Mouse (Mus musculus): Measurements from ENCODE around the gene Ifrd1. TPM values are rescaled to one million over a fixed set of nuclear protein-coding genes. Genes with fewer than 3 reads are reported as not detected.
"Not testable (repeated sequence)": the region's sequence is repeated elsewhere in the genome, so short reads cannot be mapped to it uniquely, and the experiment has no call there.

Gene Ifrd1
- total RNA-seq (2021), result 10 to 100 TPM; 91.8 to 95.7 TPM
- long read RNA-seq, transcript Ifrd1-201 (12 exons, 3,378 nt), result major isoform, 44 of 47 reads
- long read RNA-seq, partial matches to known transcripts, result 0 of 47 reads
- long read RNA-seq, other reads (novel, unspliced or antisense), result 3 of 47 reads

DNA sequence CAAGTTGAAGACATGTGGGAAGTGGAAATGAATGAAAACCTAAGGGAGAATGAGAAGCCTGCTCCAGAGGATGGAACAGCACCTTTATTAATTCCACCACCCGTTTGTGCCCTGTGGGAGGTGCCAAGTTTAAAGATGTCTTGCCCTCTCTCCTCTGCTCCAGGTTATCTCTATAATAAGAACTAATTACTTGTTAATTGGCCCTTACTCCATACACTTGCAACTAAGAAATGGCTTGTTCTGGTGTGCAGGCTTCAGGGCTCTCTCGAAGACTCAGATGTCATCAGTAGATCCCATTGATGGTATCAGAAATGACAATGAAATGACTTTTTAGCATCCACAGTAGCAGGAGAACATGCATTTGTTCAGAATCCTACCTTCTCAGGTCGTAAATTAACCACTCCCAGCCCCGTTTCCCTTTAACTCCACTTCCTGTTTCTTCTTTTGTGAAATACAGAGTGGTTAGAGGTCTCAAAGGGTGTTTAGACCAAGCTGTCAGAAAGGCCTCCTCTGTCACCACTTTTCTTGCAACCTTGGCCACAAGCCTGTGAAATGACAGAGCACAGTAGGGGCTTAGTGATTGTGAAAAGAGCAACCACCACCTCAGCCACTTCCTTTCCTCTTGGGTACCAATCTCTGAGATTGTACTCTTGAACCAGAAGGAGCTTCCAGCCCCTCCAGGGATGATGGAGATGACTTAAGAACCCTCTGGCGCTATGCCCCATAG is at the start of gene Ifrd1:
Gene Ifrd1 (minus strand): TSS at position 51 of the 727 bp plus-strand sequence.
- no peak for DNase-seq (ENCODE audit: low spot score in 2 of 2)

DNA sequence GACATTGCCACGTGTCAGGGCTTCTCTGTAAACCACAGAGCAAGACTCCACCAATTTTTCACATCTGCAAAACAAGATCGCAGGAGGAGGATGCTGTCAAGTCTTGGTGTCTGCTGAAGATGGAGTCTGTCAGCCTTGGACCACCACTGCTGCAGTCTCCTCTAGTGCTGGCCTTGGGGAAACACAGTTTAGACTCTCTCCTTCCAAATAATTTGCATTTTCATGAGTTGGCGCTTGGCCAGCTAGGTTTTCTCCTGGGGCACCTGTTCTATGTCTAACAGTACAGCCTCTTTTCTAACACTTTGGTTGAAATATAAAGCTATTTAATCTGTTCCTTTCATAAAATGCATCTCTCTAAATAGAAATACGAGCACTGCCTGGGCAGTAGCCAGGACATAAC is 38.2 kb upstream of the Ifrd1 start:
- DNase-seq (ENCODE audit: low spot score in 2 of 2), result no peak

DNA sequence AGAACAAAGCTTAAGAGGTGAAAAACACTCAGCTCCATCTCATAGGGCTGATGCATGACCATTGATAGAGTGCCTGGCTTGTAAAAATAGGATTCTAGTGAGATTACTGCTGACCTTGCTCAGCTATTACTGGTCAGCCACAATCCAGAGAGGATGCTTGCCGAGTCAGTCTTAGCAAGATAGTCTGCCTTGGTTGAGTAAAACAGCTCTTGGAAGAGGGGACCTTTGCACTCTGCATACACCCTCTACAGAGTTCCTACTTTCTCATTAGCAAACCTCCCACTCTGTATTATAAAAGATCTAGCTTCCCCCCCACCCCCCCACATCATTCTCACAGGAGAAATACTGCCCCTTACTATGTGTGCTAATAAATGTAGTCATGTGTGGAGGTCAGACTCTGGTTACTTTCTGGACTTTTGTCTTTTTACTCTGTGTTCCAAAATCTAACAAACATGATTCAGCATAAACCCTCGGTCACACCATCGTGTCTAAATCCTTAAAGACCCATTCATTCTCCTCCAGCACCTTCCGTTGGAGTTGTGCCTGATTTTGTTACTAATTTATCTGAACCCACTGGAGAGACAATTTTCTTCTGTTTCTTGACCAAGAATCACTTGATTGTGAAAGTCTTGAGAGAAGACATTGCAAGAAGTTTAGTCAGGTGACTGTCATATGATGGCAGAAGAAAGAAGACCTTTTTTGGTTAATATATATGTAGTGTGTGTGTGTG is 32.5 kb upstream of the Ifrd1 start:
- DNase-seq (ENCODE audit: low spot score in 2 of 2), result no peak

DNA sequence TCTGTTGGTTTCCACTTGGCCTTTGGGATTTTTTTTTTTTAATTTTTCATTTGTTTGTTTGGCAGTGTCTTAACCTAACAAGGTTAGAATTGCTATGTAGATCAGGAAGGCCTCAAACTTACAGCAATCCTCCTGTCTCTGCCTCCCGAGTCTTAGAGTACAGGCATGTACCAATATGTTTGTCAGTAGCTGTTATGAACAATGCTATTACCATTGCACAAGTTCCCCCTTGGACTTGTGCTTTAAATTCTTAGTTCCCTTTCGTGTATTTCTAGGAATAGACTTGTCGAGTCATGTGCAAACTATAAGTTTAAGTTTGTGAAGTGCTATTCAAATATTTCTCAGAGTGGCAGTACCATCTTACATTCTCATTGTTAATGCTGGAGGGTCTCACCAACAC is 29.3 kb upstream of the Ifrd1 start:
- DNase-seq (ENCODE audit: low spot score in 2 of 2), result no peak

DNA sequence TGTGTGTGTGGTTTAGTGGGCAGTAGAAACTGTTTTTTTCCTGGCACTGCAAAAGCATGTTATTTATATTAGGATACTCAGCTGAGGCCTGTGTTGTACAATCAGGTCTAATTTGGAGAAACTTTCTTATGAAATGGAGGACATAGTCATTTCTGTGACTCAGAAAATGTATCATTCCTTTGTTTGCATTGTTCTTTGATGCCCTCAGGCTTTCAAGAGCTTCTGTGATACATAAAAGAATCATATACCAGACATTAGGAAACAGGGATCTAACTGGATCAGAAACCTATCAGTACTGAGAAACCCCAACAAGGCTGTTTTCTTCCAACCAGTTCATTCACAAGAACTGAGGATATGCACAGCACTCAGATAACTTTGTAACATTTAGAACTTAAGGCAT is 26.6 kb upstream of the Ifrd1 start:
- no peak for DNase-seq (ENCODE audit: low spot score in 2 of 2)

DNA sequence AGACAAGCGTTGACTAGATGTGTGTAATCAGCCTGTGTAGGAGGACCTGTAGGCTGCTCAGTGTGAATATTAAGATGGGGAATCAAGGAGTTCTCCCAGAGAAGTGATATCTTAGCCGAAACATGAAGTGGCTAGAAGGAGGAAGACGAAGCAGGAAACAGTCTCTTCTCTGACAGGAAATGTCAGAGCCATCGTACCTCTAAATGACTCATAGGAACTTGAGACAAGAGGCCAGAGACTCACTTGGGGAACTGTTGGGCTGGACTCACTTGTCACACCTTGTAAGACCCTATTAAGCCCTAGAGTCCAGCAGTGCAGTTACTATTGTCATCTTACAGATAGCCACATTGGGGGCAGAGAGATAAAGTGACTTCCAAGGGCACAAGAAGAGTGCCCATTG is 25.0 kb upstream of the Ifrd1 start:
- DNase-seq (ENCODE audit: low spot score in 2 of 2), result no peak

DNA sequence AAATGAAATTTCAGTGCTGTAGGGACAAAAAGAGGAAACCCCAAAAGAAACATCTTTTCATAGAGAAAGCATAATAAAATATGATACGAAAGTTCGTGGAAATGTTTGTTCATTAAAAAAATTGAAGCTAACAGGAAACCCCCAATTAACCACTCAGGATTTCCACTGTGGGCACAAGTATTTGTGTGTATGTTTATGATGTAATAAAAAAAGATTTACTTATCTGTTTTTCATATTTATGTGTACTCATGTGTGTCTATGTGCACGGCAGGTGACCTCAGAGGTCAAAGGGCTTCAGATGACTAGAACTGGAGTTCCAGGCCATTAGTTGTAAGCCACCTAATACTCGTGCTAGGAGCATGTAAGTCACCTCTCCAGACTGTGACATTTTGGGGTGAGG is 24.4 kb upstream of the Ifrd1 start:
- DNase-seq (ENCODE audit: low spot score in 2 of 2), result no peak

DNA sequence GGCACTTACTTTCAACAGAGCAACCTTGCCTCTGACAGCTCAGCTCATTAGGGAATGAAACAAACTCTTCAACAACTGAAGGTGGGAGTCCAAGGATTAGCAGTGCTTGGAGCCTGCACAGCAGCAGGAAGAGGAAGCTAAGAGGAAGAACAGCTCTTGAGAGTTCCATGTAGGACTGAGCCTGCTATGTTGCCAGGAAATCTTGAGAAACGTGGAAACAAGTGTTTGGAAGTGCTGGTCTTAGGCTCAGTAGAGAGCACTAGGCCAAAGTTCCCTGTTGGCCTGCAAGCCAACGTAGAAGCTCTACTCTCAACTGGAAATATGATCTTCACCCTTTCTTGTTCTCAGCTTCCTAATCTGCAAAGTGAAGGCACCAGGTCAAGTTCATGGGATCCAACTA is 20.0 kb upstream of the Ifrd1 start:
- DNase-seq (ENCODE audit: low spot score in 2 of 2), result no peak

DNA sequence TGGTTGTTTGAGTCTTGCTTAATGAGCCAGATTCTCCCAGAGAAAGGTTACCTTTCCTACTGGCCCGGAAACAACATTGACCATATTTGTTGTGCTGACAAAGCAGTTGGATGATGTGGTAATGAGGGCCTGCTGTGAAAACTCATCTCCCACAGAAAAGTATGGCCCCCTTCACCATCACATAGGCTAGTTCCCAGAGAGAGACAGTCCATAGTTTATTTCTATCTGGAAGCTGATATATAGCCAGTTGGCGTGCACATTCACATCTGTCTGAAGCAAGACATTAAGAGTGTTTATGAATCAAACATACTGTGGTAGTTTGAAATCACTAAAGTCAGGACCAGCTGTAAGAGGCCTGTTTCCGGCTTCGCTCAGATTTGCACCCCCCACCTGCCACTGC is 15.4 kb upstream of the Ifrd1 start:
- no peak for DNase-seq (ENCODE audit: low spot score in 2 of 2)

DNA sequence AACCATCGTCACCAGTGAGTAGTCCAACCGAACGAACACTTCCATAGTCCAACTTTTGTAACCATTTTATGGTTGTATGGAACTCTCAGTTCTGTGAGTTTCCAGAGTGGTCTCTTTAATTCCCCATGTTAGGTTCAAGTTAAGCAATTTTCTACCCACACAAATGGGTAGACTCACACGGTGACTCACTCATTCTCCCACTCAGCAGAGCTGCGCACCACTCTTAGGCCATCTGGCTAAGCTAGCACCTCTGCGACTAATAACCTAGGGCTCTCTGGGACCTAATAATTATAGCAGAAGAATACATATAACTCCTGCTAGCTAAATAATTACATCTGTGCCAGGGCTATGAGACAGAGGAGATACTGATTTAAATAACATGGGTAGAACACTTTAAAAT is 14.7 kb upstream of the Ifrd1 start:
- peak; percentile 57 to 82 for DNase-seq (ENCODE audit: low spot score in 2 of 2)

DNA sequence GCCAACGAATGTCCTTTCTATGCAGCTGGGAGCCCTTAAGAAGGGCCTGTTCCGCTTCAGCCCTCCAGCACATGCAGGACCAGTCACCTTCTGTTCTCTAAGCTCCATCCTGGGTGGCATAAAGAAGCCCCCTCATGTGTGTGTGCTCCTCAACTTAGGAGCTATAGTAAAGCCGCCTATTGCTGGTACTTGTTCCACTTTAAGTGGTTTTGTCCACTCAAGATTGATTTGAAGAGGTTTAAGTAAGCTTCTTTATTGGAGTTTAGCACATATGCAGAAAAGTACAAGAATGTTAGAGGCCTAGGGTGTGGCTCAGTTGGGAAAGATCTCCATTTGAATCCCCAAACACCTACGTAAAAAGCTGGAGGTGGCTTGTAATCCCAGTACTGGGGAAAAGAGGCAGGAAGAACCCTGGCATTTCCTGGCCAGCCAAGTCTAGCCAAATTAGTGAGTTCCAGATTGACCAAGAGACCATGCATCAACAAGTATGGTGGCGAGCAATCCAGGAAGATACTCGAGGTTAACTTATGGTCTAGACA is 10.2 kb upstream of the Ifrd1 start:
- DNase-seq (ENCODE audit: low spot score in 2 of 2), result no peak

DNA sequence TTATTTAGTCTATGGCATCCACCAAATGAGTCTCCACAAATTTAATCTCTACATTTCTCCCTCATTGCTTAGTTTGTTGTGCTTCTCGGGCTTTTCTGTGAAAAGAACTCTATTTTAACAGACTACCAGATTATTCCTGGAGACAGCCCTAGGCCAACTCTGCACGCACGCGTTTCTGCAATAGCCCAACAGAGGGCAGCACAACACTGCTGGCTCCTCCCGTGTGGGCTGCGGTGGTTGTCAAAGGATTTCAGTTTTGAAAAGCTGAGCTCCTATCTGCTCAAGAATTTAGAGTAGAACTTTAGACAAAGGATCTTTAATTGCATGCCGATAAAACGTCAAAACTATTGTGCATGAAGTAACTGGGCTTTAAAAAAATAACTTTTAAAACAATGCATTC is 8.9 kb upstream of the Ifrd1 start:
- DNase-seq (ENCODE audit: low spot score in 2 of 2), result peak; percentile 85 to 95

DNA sequence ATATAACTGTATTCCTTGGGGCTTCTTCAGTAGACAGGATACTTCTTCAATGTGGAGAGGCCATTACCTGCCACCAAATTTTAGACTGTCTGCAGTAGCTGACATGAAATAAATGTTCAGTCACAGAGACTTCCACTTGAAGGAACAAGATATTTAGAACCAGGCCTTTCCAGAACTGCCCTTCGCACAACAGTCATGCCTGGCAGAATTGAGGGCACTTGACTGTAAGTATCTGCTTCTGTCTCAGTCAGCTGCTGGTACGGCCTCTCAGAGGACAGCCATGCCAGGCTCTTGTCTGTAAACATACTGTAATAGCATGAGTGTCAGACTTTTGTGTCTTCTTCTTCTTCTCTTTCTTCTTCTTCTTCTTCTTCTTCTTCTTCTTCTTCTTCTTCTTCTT is 8.2 kb upstream of the Ifrd1 start:
- no peak for DNase-seq (ENCODE audit: low spot score in 2 of 2)

DNA sequence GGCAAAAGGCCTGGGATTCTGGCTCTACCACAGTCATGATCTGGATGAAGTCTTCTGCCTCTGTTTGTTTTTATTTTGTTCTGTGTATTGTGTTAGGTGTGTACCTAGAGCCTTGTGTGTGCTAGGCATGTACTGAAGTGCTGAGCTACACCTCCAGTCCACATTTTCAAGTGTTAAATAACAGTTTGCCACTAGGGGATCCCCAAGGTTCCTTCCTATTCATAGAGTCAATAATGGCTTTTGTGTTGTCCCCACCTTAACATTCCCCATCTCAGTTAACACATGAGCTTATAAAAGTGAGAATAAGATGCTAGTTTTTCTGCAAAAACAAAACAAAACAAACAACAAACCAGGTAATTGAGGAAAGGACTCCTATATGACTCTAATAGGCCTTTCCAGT is 7.7 kb upstream of the Ifrd1 start:
- no peak for DNase-seq (ENCODE audit: low spot score in 2 of 2)

DNA sequence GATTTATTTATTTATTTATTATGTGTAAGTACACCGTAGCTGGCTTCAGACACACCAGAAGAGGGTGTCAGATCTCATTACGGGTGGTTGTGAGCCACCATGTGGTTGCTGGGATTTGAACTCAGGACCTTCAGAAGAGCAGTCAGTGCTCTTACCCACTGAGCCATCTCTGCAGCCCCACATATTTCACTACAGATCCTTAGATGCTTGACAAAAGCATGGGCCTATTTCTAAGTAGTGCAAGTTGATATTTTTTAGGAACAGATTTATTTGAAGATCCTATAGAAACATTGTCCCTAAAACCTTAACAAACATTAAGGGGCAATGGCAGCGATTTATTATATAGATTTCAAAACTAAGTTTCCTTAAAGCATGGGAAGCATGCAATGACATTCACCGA is 7.0 kb upstream of the Ifrd1 start:
- DNase-seq (ENCODE audit: low spot score in 2 of 2), result not testable (repeated sequence)

DNA sequence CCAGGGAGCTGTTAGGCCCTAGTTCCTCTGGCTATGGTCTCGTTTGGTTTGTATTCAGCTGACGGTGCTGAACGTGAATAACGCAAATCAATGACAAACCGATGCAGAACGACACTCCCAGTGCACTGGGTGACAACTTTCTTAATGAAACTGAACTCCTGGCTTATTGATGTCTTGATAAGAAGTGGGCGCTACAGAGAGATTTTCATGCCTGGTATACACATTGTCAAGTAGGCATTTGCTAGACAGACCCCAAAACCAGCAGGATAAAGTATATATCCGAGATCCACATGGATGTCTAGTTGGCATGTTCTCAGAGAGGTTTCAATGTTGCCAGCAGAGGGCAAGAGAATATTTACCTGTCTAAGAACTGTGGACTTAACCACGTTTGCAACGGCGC is 6.4 kb upstream of the Ifrd1 start:
- no peak for DNase-seq (ENCODE audit: low spot score in 2 of 2)

DNA sequence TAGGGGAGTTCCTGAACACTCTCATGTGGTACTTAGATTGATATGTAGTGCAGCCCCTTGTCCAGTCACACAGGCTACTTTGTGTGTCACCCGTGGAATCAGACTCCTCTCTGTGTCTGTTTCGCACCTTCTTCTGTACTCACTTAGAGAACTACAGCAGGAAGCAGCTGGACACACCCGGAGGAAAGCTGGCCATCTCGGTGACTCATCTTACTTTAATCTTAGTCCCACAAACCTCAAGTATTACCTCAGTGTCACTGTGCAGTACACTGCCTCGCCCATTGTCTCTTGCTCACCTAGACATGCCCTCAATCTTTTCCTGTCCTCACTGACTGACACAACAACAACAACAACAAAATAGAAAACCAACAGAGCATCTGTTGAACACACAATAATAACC is 4.9 kb upstream of the Ifrd1 start:
- no peak for DNase-seq (ENCODE audit: low spot score in 2 of 2)

DNA sequence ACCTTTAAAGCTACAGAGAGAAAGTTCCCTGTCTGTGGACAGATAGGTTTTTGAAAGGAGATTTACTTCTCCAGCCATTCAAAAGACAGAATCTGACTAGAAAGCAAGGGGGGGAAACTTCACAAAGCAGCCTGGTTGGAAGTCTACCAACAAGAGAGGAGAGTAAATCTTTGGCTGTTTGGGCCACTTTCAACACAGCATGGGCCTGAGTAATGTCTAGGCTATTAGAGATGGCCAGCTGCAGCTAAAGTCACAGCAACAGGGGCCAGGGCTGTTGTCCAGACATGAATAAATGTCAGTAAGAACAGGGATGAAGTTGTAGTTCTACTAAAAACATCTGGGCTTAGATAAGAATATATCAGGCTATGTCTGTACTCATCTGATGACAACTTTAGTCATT is 2.0 kb upstream of the Ifrd1 start:
- no peak for DNase-seq (ENCODE audit: low spot score in 2 of 2)

DNA sequence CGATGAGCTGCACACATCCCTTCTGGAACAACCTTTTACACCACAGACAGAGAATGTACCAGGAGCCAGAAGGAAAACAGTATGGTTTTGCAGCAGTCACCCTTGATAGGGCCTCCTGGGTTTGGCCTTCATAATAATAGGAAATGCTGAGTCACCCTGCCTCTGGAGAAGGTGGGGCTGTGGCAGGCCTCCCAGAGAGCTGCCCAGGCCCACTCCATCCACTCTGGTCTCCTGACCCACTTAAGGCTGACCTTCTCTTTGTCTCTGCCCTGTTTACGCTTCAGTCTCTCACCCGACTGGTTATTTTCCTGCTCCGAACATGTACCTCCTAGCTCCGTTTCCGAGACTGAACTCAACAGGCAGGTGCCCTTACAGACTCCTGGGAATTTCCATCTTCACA is 328 bp downstream of the Ifrd1 start:
- DNase-seq (ENCODE audit: low spot score in 2 of 2), result no peak

DNA sequence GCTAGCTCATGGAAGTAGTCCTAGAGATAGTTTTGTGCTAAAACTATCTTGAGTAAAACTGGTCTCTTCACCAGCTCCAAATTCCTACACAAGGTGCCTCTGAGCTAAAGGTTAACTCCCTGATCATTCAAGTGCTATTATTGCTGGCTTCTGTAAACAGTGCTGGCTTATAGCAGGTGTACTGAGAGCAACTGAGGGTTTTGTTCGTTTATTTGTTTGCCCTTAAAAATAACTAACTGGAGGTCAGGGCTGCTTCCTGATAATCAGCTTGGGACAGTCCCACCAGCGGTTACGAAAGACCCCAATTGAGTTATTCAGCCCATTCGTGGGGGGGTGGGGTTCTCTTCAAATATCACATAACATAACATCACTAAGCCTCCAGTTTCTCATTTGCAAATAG is 920 bp downstream of the Ifrd1 start:
- no peak for DNase-seq (ENCODE audit: low spot score in 2 of 2)

DNA sequence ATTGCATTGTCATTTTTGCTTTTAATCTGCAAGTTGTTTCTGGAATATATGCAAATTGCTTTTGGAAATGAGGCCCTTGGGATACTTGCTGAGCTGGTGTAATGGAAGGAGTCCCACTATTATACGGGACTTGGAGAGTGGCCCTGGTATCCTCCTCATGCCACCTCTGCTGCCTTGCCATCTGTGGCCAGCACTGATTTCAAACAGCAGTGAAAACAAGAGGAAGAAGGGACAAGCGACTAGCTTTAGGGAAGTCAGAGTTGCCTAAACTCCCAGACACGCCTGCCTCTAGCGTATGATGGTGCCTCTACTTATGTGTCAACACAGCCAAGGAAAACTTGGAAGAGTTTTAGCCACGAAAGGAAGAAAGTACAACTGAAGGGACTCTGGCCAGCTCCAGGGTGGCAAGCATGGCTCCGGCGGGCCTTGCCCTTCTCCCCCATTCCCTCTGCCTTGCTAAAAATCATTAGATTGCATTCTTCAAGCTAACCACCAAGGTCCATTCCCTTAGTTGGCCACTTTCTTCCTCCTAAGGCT is 2.8 kb downstream of the Ifrd1 start:
- no peak for DNase-seq (ENCODE audit: low spot score in 2 of 2)

DNA sequence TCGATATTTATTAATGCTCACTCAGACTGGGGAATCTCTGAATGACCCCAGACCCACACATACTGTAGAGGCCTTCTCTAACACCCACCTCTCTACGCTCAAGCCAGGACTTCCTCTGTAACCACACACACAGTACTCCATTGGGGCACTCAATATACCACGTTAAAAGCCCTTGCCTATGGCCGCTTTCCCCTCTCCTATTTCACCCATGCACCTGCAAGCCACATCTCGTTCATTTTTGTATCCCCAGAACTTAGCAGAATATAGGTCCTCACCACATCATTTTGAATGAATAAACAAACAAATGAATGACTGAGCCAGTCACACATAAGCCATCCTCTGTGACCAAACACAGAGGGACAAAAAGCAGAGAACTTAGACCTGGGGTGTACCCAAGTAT is 3.4 kb downstream of the Ifrd1 start:
- no peak for DNase-seq (ENCODE audit: low spot score in 2 of 2)
